Mouse (Mus musculus) heart, postnatal 0 days (tissue): ENCODE measurements around the gene Hddc3.

Experiments used
- CTCF ChIP-seq: IDR thresholded peaks from 2 replicates; pipeline ENCODE4 v1.5.1; 2016; ENCODE audit warnings: antibody characterized with exemption, control low read depth, low read depth
- EP300 ChIP-seq: IDR thresholded peaks from 2 replicates; pipeline ENCODE4 v1.6.1; 2016; ENCODE audit warnings: antibody characterized with exemption, low read depth

GRCm38 (mm10) chr7:80294764-80295648, 47.9 kb upstream of the Hddc3 start:
- TF ChIP-seq CTCF, result no peak
- no peak for TF ChIP-seq EP300
